Mouse (Mus musculus): ENCODE data around the gene Dnali1.
A peak's percentile ranks its signal among the peaks of the same experiment; 100 is the strongest.

Dnali1 gene

DNA sequence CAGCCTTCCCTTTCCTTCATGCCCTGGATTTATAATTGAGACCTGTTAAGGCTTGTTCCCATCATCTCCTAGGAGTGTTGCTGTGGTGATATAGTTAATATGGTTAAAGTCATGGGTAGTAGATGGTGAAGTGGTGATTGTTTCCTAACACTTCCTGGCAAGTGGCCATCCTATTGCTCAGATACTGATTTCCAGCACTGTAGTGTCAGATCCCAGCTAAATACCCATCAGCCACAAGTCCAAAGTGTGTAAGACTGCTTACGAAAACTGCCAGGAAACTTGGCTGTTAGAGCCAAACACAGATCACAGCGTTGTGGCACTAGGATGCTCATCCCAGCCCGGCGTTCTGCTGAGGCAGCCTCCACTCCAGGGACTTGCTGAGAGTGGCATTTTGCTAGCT, 31.2 kb downstream of the Dnali1 start:
- no peak for DNase-seq (ENCODE audit: low spot score in 2 of 2)

GRCm38 (mm10) chr4:125029891-125030614, 35.5 kb downstream of the Dnali1 start:
- DNase-seq (ENCODE audit: low spot score in 2 of 2), result peak; percentile 81 to 93

GRCm38 (mm10) chr4:125020780-125021538, 44.5 kb downstream of the Dnali1 start:
- DNase-seq (ENCODE audit: low spot score in 2 of 2), result no peak

- no peak for DNase-seq (ENCODE audit: low spot score in 2 of 2)
These were observed 48.1 kb downstream of the Dnali1 start for GRCm38 (mm10) chr4:125017431-125017830.

DNA sequence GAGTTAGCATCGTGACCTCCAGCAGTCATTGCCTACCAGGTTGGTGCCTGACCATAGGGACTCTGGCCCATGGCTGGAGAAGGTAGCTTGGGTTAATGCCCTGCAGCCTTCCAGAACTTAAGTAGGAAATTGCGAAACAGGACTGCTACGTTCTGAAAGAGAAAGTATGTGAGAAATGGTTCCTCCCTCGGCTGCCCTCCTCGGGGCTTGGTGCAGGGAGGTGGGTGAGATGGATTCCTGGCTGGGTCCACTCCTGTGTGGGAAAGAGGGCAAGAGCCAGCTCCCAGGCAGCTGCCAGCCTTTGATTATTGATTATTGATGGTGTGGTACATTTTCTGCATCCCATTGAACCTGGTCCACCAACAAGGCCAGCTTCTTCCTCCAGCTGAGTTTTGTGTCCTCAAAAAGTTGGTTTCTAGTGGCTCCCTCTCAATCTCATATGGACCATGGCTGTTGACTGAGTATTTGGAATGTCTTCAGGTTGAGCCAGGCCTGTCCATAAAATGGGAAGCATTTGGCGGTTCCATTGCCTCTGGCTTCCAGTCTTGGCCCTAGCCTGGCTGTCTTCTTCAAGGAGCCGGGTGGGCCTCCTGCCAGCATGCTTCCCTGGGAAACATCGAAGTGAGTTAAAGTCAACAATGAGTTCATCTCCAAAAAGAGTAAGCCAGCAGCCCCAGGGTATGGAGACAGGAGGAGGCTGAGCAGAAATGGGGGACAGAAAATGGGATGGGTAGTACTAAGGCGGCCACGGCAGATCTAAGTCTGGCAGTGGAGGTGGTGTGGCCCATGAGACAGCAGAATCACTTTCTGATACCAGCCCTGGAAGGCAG, 49.5 kb downstream of the Dnali1 start, which contains the start of gene Gnl2:
Gene Gnl2 (plus strand): TSS at position 780 of the 830 bp plus-strand sequence.
- no peak for DNase-seq (ENCODE audit: low spot score in 2 of 2)

- no peak for DNase-seq (ENCODE audit: low spot score in 2 of 2)
These were observed 56.8 kb downstream of the Dnali1 start for GRCm38 (mm10) chr4:125008712-125009111.

DNA sequence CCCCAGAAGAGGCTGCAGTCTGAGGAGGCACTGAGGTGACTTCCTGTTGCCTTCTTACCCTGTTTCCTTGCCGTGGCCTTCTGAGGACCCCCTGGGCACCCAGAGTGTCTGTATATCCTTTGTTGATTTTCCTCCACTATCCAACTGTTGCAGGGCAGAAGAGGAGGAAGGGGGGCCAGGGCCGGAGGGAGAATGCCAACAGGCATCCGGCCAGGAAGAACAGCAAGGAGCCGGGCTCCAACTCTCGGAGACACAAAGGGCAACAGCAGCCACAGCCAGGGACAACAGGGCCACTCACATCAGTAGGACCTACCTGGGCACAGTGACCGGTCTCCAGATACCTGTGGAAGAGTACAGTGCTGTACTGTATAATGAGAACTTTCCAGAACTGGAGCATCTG, 57.3 kb downstream of the Dnali1 start:
- no peak for DNase-seq (ENCODE audit: low spot score in 2 of 2)

DNA sequence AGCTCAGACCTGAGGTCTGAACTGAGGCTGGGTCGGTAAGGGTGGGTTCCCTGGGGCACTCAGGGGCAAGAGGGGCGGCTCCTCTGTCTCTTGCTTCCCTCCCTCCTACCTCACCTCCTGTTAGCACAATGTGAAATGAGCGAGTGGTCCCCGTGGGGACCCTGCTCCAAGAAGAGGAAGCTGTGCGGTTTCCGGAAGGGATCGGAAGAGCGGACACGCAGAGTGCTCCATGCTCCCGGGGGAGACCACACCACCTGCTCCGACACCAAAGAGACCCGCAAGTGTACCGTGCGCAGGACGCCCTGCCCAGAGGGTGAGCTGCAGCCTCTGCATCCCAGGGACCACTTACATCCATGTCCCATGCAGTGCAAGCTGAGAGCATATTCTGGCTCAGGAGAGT, 58.0 kb downstream of the Dnali1 start:
- DNase-seq (ENCODE audit: low spot score in 2 of 2), result no peak

Data from spleen, postnatal 10 days (tissue).